Mouse (Mus musculus) liver, adult (tissue): ENCODE measurements around the gene Lzts3.

Experiments used
- GATA4 ChIP-seq: IDR thresholded peaks from 2 replicates; pipeline ENCODE4 v1.6.1; 2014; ENCODE audit warnings: mild to moderate bottlenecking, low read length; ENCODE audit not compliant: insufficient replicate concordance

Lzts3 gene

GRCm38 (mm10) chr2:130642684-130643369 lies at the start of gene Lzts3:
Gene Lzts3, minus strand, starts transcription at chr2:130642803.
- TF ChIP-seq GATA4: no peak

GRCm38 (mm10) chr2:130689011-130689410 lies 46.4 kb upstream of the Lzts3 start:
- TF ChIP-seq GATA4: no peak

- no peak for TF ChIP-seq GATA4
Measured at GRCm38 (mm10) chr2:130685426-130685825, 42.8 kb upstream of the Lzts3 start.

GRCm38 (mm10) chr2:130681531-130681930 lies 38.9 kb upstream of the Lzts3 start:
- no peak for TF ChIP-seq GATA4

- no peak for TF ChIP-seq GATA4
Measured at GRCm38 (mm10) chr2:130679899-130680298, 37.3 kb upstream of the Lzts3 start.

- no peak for TF ChIP-seq GATA4
Measured at GRCm38 (mm10) chr2:130679154-130679553, 36.6 kb upstream of the Lzts3 start.

GRCm38 (mm10) chr2:130677211-130677610 lies 34.6 kb upstream of the Lzts3 start:
- TF ChIP-seq GATA4: no peak

GRCm38 (mm10) chr2:130667559-130667958 lies 25.0 kb upstream of the Lzts3 start, which contains the start of gene Itpa:
Gene Itpa, plus strand, starts transcription at chr2:130667610.
- peak; percentile 38; the same call in 1 of the 2 replicates for TF ChIP-seq GATA4

- TF ChIP-seq GATA4: no peak
Measured at GRCm38 (mm10) chr2:130664102-130664701, 21.6 kb upstream of the Lzts3 start, which contains the start of gene Ddrgk1. Gene Ddrgk1, minus strand, starts transcription at chr2:130664659.

GRCm38 (mm10) chr2:130663342-130663741 lies 20.7 kb upstream of the Lzts3 start:
- TF ChIP-seq GATA4: no peak

GRCm38 (mm10) chr2:130658530-130658929 lies 15.9 kb upstream of the Lzts3 start:
- no peak for TF ChIP-seq GATA4

- TF ChIP-seq GATA4: no peak
Measured at GRCm38 (mm10) chr2:130657541-130657940, 14.9 kb upstream of the Lzts3 start.

- TF ChIP-seq GATA4: no peak
Measured at GRCm38 (mm10) chr2:130656536-130656935, 13.9 kb upstream of the Lzts3 start.

GRCm38 (mm10) chr2:130655660-130656339 lies 13.2 kb upstream of the Lzts3 start:
- TF ChIP-seq GATA4: no peak

GRCm38 (mm10) chr2:130653760-130654159 lies 11.2 kb upstream of the Lzts3 start:
- TF ChIP-seq GATA4: no peak

- TF ChIP-seq GATA4: no peak
Measured at GRCm38 (mm10) chr2:130653303-130653702, 10.7 kb upstream of the Lzts3 start.

- TF ChIP-seq GATA4: no peak
Measured at GRCm38 (mm10) chr2:130645198-130645597, 2.6 kb upstream of the Lzts3 start.

GRCm38 (mm10) chr2:130642197-130642660 lies 374 bp downstream of the Lzts3 start:
- no peak for TF ChIP-seq GATA4
